Mouse (Mus musculus) right cerebral cortex, postnatal 14 days (tissue): Measurements from ENCODE around the gene Tmem229b.
"Not testable (repeated sequence)": the region's sequence is repeated elsewhere in the genome, so short reads cannot be mapped to it uniquely, and the experiment has no call there.

Experiments
- DNase-seq: peaks from one replicate; pipeline ENCODE4 v3.0.0; 2022

The Tmem229b gene

GRCm38 (mm10) chr12:79005456-79005855 is 2.0 kb downstream of the Tmem229b start:
- no peak for DNase-seq

- no peak for DNase-seq
Observed at GRCm38 (mm10) chr12:79002978-79003377, 4.4 kb downstream of the Tmem229b start.

GRCm38 (mm10) chr12:79002406-79002805 is 5.0 kb downstream of the Tmem229b start:
- DNase-seq, result no peak

GRCm38 (mm10) chr12:78996711-78997110 is 10.7 kb downstream of the Tmem229b start:
- DNase-seq, result no peak

- DNase-seq, result no peak
Observed at GRCm38 (mm10) chr12:78996271-78996670, 11.2 kb downstream of the Tmem229b start.

- DNase-seq, result no peak
Observed at GRCm38 (mm10) chr12:78987581-78988081, 19.8 kb downstream of the Tmem229b start.

- DNase-seq, result peak; percentile 66
Observed at GRCm38 (mm10) chr12:78984035-78984432, 23.4 kb downstream of the Tmem229b start.

- DNase-seq, result no peak
Observed at GRCm38 (mm10) chr12:78983296-78984034, 24.0 kb downstream of the Tmem229b start.

- DNase-seq, result no peak
Observed at GRCm38 (mm10) chr12:78981938-78982825, 25.2 kb downstream of the Tmem229b start.

- no peak for DNase-seq
Observed at GRCm38 (mm10) chr12:78981131-78981530, 26.3 kb downstream of the Tmem229b start.

GRCm38 (mm10) chr12:78980683-78981091 is 26.7 kb downstream of the Tmem229b start:
- no peak for DNase-seq

GRCm38 (mm10) chr12:78977552-78977951 is 29.9 kb downstream of the Tmem229b start:
- no peak for DNase-seq

GRCm38 (mm10) chr12:78977078-78977477 is 30.3 kb downstream of the Tmem229b start:
- DNase-seq, result no peak

GRCm38 (mm10) chr12:78975836-78976235 is 31.6 kb downstream of the Tmem229b start:
- DNase-seq, result no peak

GRCm38 (mm10) chr12:78974767-78975166 is 32.7 kb downstream of the Tmem229b start:
- no peak for DNase-seq

- no peak for DNase-seq
Observed at GRCm38 (mm10) chr12:78973779-78974178, 33.6 kb downstream of the Tmem229b start.

- DNase-seq, result no peak
Observed at GRCm38 (mm10) chr12:78971649-78972048, 35.8 kb downstream of the Tmem229b start.

- no peak for DNase-seq
Observed at GRCm38 (mm10) chr12:78970725-78971124, 36.7 kb downstream of the Tmem229b start.

- not testable (repeated sequence) for DNase-seq
Observed at GRCm38 (mm10) chr12:78964496-78964895, 42.9 kb downstream of the Tmem229b start.

GRCm38 (mm10) chr12:78956405-78956804 is 51.0 kb downstream of the Tmem229b start:
- DNase-seq, result no peak

- no peak for DNase-seq
Observed at GRCm38 (mm10) chr12:78952484-78952883, 54.9 kb downstream of the Tmem229b start.

- DNase-seq, result no peak
Observed at GRCm38 (mm10) chr12:78952053-78952452, 55.4 kb downstream of the Tmem229b start.

- no peak for DNase-seq
Observed at GRCm38 (mm10) chr12:78947661-78948060, 59.8 kb downstream of the Tmem229b start.

GRCm38 (mm10) chr12:78947161-78947560 is 60.3 kb downstream of the Tmem229b start:
- no peak for DNase-seq
